Mouse (Mus musculus): ENCODE results near the gene Ssh3.

DNA sequence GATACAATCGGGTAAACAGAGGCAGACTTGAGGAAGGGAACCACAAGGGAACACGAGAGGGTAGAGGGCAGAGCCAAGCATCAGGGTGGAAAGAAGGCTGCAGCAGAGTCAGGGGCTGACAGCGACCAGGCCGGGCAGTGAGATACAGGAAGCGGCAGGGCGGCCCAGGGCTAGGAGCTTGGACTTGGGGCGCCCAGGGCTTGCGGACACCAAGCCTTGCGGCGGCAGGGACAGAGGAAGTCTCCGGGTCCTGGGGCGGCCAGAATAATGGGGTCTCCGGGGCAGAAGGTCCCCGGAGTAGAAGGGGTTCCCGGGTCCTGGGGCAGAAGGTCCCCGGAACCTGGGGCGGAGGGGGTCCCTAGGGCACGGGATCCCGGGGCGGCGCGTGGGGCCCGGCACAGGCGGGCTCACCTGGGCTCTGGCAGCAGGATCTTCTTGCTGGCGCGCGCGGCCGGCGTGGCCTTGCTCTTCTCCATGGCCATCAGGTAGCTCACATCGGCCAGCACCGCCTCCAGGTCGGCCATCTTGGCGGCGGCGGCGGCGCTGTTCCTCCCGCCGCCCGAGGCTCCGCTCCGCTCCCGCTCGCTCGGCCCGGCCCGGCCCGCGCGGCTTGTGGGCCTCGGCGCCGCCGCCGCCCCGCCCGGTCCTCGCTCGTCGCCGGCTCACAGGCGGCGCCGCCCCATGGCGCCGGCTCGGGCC, 36.7 kb upstream of the Ssh3 start:
- TF ChIP-seq HCFC1 (IDR thresholded peaks at IDR 0.05; ENCODE audit: borderline replicate concordance, insufficient read depth, low read length) (no peak), CHD2 (IDR thresholded peaks at IDR 0.05; ENCODE audit: low read depth, low read length) (no peak), MAFK (IDR thresholded peaks at IDR 0.05; ENCODE audit: insufficient read depth, low read depth, low read length) (no peak), ZC3H11A (IDR thresholded peaks at IDR 0.05; ENCODE audit: borderline replicate concordance, low read depth, low read length) (no peak), ZNF384 (IDR thresholded peaks at IDR 0.05; ENCODE audit: low read depth, low read length) (no peak)
